Mouse (Mus musculus) bone marrow macrophage, adult 2 months (primary cell): ENCODE measurements at regions not wholly inside any gene's neighbourhood (a gene's known extent, or its start where the extent isn't known, plus 50 kb on each side); places are given as distances from the start of the nearest gene placed in this dataset.

Source experiments
- CTCF ChIP-seq: IDR thresholded peaks from 2 replicates; pipeline ENCODE4 v1.5.1; 2012; ENCODE audit warnings: low read depth, mild to moderate bottlenecking, low read length, moderate library complexity
- POLR2A ChIP-seq: IDR thresholded peaks from 2 replicates; pipeline ENCODE4 v1.6.1; 2012; ENCODE audit warnings: mild to moderate bottlenecking, low read depth, low read length, borderline replicate concordance

DNA sequence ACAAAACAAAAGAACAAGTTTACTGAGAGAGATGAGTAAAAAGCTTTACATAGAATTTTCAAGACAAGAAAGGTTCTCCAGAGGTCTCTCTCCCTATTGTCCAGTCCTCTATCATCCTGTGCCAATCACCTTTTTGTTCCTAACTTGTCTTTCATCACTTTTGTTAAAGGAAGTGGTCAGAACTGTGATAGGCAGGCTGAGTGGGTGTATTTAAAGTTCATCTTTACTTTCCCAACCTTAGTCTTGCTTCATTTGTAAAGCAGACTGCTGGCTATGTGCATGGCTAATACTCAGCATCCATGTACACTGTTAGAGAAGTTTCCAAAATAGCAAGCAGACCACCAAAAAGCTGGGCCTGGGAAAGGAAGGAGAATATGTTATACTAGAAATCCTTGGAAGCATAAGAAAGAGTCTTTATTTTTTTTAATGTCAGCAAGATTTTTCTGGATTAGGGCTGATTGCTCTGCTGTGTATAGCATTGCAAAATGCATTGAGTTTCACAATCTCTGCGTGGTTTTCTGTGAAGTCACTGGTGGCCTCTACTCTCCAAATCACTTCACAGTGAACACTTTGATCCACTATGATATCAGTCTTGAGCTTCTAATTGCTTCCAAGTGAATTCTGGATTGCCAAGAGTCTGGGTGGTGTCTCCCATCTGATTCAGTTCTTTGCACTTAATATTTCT lies 973.8 kb downstream of the Gsdmc2 start:
- TF ChIP-seq CTCF, result no peak
- TF ChIP-seq POLR2A, result no peak
